Mouse (Mus musculus) embryonic fibroblast, embryonic 13.5 days (primary cell): Measurements from ENCODE around the gene Arl15.

Experiments used
- CTCF ChIP-seq: IDR thresholded peaks from 2 replicates; pipeline ENCODE4 v1.5.1; 2011; ENCODE audit warnings: mild to moderate bottlenecking, control low read depth, low read length, moderate library complexity, borderline replicate concordance; ENCODE audit not compliant: insufficient read depth
- POLR2A ChIP-seq: IDR thresholded peaks from 2 replicates; pipeline ENCODE4 v1.6.1; 2011; ENCODE audit warnings: low read depth, mild to moderate bottlenecking, control low read depth, low read length, moderate library complexity

DNA sequence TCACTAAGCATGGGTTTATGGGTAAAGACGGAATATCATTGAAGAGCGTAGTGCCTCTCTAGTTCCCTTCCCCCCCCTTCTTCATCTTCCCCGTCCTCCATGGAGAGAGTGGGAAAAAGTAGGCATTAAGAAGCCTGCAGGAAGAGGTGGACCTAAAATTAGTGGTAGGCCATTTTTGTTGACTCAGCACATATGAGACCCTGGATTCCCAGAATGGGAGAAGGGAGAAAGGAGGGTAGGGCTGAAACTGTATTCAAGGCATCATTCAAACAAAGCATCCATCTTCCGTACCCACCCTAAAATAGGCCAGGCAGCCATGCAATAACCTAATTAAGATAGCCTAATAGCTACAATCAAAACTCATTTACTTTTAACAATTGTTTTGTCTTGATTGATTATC, 301.1 kb downstream of the Arl15 start:
- TF ChIP-seq CTCF (no peak), POLR2A (no peak)
